Mouse (Mus musculus) stomach, postnatal 0 days (tissue): ENCODE results near the gene Mrtfb.

Experiments
- CTCF ChIP-seq: IDR thresholded peaks from 2 replicates; pipeline ENCODE4 v1.5.1; 2016; ENCODE audit warnings: antibody characterized with exemption, low read depth, mild to moderate bottlenecking, moderate library complexity
- EP300 ChIP-seq: optimal IDR thresholded peaks from 2 replicates; pipeline ENCODE3; 2016; ENCODE audit warnings: antibody characterized with exemption

GRCm38 (mm10) chr16:13447284-13448050 lies 191.2 kb downstream of the Mrtfb start:
- no peak for TF ChIP-seq CTCF
- no peak for TF ChIP-seq EP300
